Mouse (Mus musculus) v-Abl transformed pro-B cells (cell line): ENCODE measurements at regions not wholly inside any gene's neighbourhood (a gene's known extent, or its start where the extent isn't known, plus 50 kb on each side); places are given as distances from the start of the nearest gene placed in this dataset.
"Not testable (repeated sequence)": the region's sequence is repeated elsewhere in the genome, so short reads cannot be mapped to it uniquely, and the experiment has no call there.

ENCODE experiments used
- in situ Hi-C, 2 experiments: fragments of 400-800 bp; cut with MboI; formaldehyde crosslinking; loops; one replicate each; pipeline ENCODE4 v1.15.1; 2025; ENCODE audit not compliant: unreplicated experiment in 2 of 2

- in situ Hi-C loops, result no loop called here
Measured at GRCm38 (mm10) chr4:55658904-55659303, 126.6 kb upstream of the Klf4 start.

GRCm38 (mm10) chr4:55655329-55655728, 123.1 kb upstream of the Klf4 start:
- in situ Hi-C loops, result no loop called here

GRCm38 (mm10) chr4:55652628-55653027, 120.4 kb upstream of the Klf4 start:
- in situ Hi-C loops, result no loop called here

GRCm38 (mm10) chr4:55651811-55652410, 119.6 kb upstream of the Klf4 start:
- in situ Hi-C loops, result no loop called here

GRCm38 (mm10) chr4:55651051-55651763, 118.9 kb upstream of the Klf4 start:
- in situ Hi-C loops, result no loop called here

GRCm38 (mm10) chr4:55650186-55650585, 117.9 kb upstream of the Klf4 start:
- in situ Hi-C loops, result no loop called here

GRCm38 (mm10) chr4:55648376-55648775, 116.1 kb upstream of the Klf4 start:
- in situ Hi-C loops, result no loop called here

- in situ Hi-C loops, result no loop called here
Measured at GRCm38 (mm10) chr4:55645432-55645831, 113.2 kb upstream of the Klf4 start.

GRCm38 (mm10) chr4:55644895-55645294, 112.6 kb upstream of the Klf4 start:
- in situ Hi-C loops, result no loop called here

- in situ Hi-C loops, result no loop called here
Measured at GRCm38 (mm10) chr4:55634946-55635511, 102.8 kb upstream of the Klf4 start.

GRCm38 (mm10) chr4:55631157-55631556, 98.9 kb upstream of the Klf4 start:
- in situ Hi-C loops, result no loop called here

- in situ Hi-C loops, result not testable (repeated sequence)
Measured at GRCm38 (mm10) chr4:55630215-55630614, 97.9 kb upstream of the Klf4 start.

- in situ Hi-C loops, result no loop called here
Measured at GRCm38 (mm10) chr4:55624779-55625178, 92.5 kb upstream of the Klf4 start.

- in situ Hi-C loops, result no loop called here
Measured at GRCm38 (mm10) chr4:55623151-55623760, 91.0 kb upstream of the Klf4 start.

- in situ Hi-C loops, result no loop called here
Measured at GRCm38 (mm10) chr4:55622651-55623050, 90.4 kb upstream of the Klf4 start.

- in situ Hi-C loops, result no loop called here
Measured at GRCm38 (mm10) chr4:55619891-55620290, 87.6 kb upstream of the Klf4 start.

GRCm38 (mm10) chr4:55615808-55616207, 83.5 kb upstream of the Klf4 start:
- in situ Hi-C loops, result no loop called here

- in situ Hi-C loops, result no loop called here
Measured at GRCm38 (mm10) chr4:55613523-55613922, 81.3 kb upstream of the Klf4 start.

GRCm38 (mm10) chr4:55610998-55611397, 78.7 kb upstream of the Klf4 start:
- in situ Hi-C loops, result no loop called here

GRCm38 (mm10) chr4:55609214-55609613, 76.9 kb upstream of the Klf4 start:
- in situ Hi-C loops, result no loop called here

GRCm38 (mm10) chr4:55605541-55605940, 73.3 kb upstream of the Klf4 start:
- in situ Hi-C loops, result no loop called here

GRCm38 (mm10) chr4:55604915-55605314, 72.6 kb upstream of the Klf4 start:
- in situ Hi-C loops, result no loop called here
